Mouse (Mus musculus): ENCODE measurements around the gene Tmem206.

DNA sequence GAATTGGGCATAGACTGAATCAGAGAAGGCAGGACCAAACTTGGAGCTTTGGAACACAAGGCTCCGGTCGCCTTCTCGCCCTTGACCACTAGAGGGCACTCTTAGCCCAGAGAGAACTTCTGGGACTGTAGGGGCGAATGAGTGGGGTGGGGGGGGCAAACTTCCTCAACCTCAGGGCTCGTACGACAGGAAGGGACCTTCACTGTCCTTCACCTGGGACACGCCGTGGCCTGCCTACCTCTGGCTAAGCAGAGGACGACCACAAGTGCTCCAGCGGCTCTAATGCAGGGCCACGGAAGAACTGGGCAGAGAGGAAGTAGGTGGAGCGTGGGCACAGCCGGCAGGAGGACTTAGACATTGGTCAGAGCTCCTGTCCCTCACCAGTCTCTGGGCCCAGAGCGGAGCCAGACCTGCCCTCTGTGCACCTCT, 13.2 kb upstream of the Tmem206 start:
- TF ChIP-seq ZC3H11A (IDR thresholded peaks at IDR 0.05; ENCODE audit: borderline replicate concordance, low read depth, low read length) (peak; percentile 48; the same call in 1 of the 2 replicates), CHD2 (IDR thresholded peaks at IDR 0.05; ENCODE audit: low read depth, low read length) (no peak), MAFK (IDR thresholded peaks at IDR 0.05; ENCODE audit: insufficient read depth, low read depth, low read length) (no peak), HCFC1 (IDR thresholded peaks at IDR 0.05; ENCODE audit: borderline replicate concordance, insufficient read depth, low read length) (no peak)
